Mouse (Mus musculus): ENCODE measurements at regions not wholly inside any gene's neighbourhood (a gene's known extent, or its start where the extent isn't known, plus 50 kb on each side); places are given as distances from the start of the nearest gene placed in this dataset.
A peak's percentile ranks its signal among the peaks of the same experiment; 100 is the strongest.

GRCm38 (mm10) chr11:43952151-43952550 is 51.1 kb upstream of the Adra1b start:
- TF ChIP-seq CTCF (IDR thresholded peaks at IDR 0.05; ENCODE audit: control insufficient read depth, insufficient read depth, insufficient replicate concordance, low read depth, low read length) (no peak), POLR2A (IDR thresholded peaks at IDR 0.05; ENCODE audit: control insufficient read depth, low read depth, low read length) (no peak)
- Histone ChIP-seq H3K27me3 (ENCODE audit: control insufficient read depth, insufficient read depth, low read length) (no peaks in the 10 kb centered on the region), H3K4me3 (ENCODE audit: control insufficient read depth, low read depth, low read length) (no peak overlapping the region), H3K27ac (ENCODE audit: control insufficient read depth, insufficient read depth, low read depth, low read length) (no peak overlapping the region), H3K36me3 (ENCODE audit: control insufficient read depth, insufficient read depth, low read length) (no peaks in the 10 kb centered on the region), H3K4me1 (ENCODE audit: control insufficient read depth, insufficient read depth, low read length) (no peaks in the 10 kb centered on the region)

GRCm38 (mm10) chr11:43958241-43958975 is 57.4 kb upstream of the Adra1b start:
- no peaks in the 10 kb centered on the region for H3K4me1 ChIP-seq (ENCODE audit: control insufficient read depth, insufficient read depth, low read length)
- H3K27ac ChIP-seq (ENCODE audit: control insufficient read depth, insufficient read depth, low read depth, low read length): peak overlapping the region; percentile 12; the same call in 1 of the 2 replicates
- TF ChIP-seq POLR2A (IDR thresholded peaks at IDR 0.05; ENCODE audit: control insufficient read depth, low read depth, low read length): no peak
- TF ChIP-seq CTCF (IDR thresholded peaks at IDR 0.05; ENCODE audit: control insufficient read depth, insufficient read depth, insufficient replicate concordance, low read depth, low read length): no peak
- H3K4me3 ChIP-seq (ENCODE audit: control insufficient read depth, low read depth, low read length): no peak overlapping the region
- H3K27me3 ChIP-seq (ENCODE audit: control insufficient read depth, insufficient read depth, low read length): no peaks in the 10 kb centered on the region
- no peaks in the 10 kb centered on the region for H3K36me3 ChIP-seq (ENCODE audit: control insufficient read depth, insufficient read depth, low read length)

GRCm38 (mm10) chr11:43958976-43959315 is 57.9 kb upstream of the Adra1b start:
- Histone ChIP-seq H3K27me3 (ENCODE audit: control insufficient read depth, insufficient read depth, low read length) (no peaks in the 10 kb centered on the region), H3K4me3 (ENCODE audit: control insufficient read depth, low read depth, low read length) (no peak overlapping the region), H3K36me3 (ENCODE audit: control insufficient read depth, insufficient read depth, low read length) (no peaks in the 10 kb centered on the region), H3K4me1 (ENCODE audit: control insufficient read depth, insufficient read depth, low read length) (no peaks in the 10 kb centered on the region), H3K27ac (ENCODE audit: control insufficient read depth, insufficient read depth, low read depth, low read length) (no peak overlapping the region)
- TF ChIP-seq CTCF (IDR thresholded peaks at IDR 0.05; ENCODE audit: control insufficient read depth, insufficient read depth, insufficient replicate concordance, low read depth, low read length) (no peak), POLR2A (IDR thresholded peaks at IDR 0.05; ENCODE audit: control insufficient read depth, low read depth, low read length) (no peak)

GRCm38 (mm10) chr11:43960348-43961105 is 59.5 kb upstream of the Adra1b start:
- Histone ChIP-seq H3K36me3 (ENCODE audit: control insufficient read depth, insufficient read depth, low read length) (no peaks in the 10 kb centered on the region), H3K4me1 (ENCODE audit: control insufficient read depth, insufficient read depth, low read length) (no peaks in the 10 kb centered on the region), H3K4me3 (ENCODE audit: control insufficient read depth, low read depth, low read length) (no peak overlapping the region), H3K27ac (ENCODE audit: control insufficient read depth, insufficient read depth, low read depth, low read length) (no peak overlapping the region), H3K27me3 (ENCODE audit: control insufficient read depth, insufficient read depth, low read length) (no peaks in the 10 kb centered on the region)
- TF ChIP-seq POLR2A (IDR thresholded peaks at IDR 0.05; ENCODE audit: control insufficient read depth, low read depth, low read length) (no peak), CTCF (IDR thresholded peaks at IDR 0.05; ENCODE audit: control insufficient read depth, insufficient read depth, insufficient replicate concordance, low read depth, low read length) (no peak)

GRCm38 (mm10) chr11:43961398-43962070 is 60.5 kb upstream of the Adra1b start:
- H3K4me3 ChIP-seq (ENCODE audit: control insufficient read depth, low read depth, low read length): no peak overlapping the region
- H3K36me3 ChIP-seq (ENCODE audit: control insufficient read depth, insufficient read depth, low read length): no peaks in the 10 kb centered on the region
- TF ChIP-seq POLR2A (IDR thresholded peaks at IDR 0.05; ENCODE audit: control insufficient read depth, low read depth, low read length): no peak
- no peaks in the 10 kb centered on the region for H3K27me3 ChIP-seq (ENCODE audit: control insufficient read depth, insufficient read depth, low read length)
- no peaks in the 10 kb centered on the region for H3K4me1 ChIP-seq (ENCODE audit: control insufficient read depth, insufficient read depth, low read length)
- H3K27ac ChIP-seq (ENCODE audit: control insufficient read depth, insufficient read depth, low read depth, low read length): no peak overlapping the region

- H3K27ac ChIP-seq (ENCODE audit: control insufficient read depth, insufficient read depth, low read depth, low read length): no peak overlapping the region
- TF ChIP-seq POLR2A (IDR thresholded peaks at IDR 0.05; ENCODE audit: control insufficient read depth, low read depth, low read length) (no peak), CTCF (IDR thresholded peaks at IDR 0.05; ENCODE audit: control insufficient read depth, insufficient read depth, insufficient replicate concordance, low read depth, low read length) (no peak)
- H3K36me3 ChIP-seq (ENCODE audit: control insufficient read depth, insufficient read depth, low read length): no peaks in the 10 kb centered on the region
- no peaks in the 10 kb centered on the region for H3K4me1 ChIP-seq (ENCODE audit: control insufficient read depth, insufficient read depth, low read length)
- no peaks in the 10 kb centered on the region for H3K27me3 ChIP-seq (ENCODE audit: control insufficient read depth, insufficient read depth, low read length)
- H3K4me3 ChIP-seq (ENCODE audit: control insufficient read depth, low read depth, low read length): no peak overlapping the region
Observed at GRCm38 (mm10) chr11:43967764-43968163, 66.8 kb upstream of the Adra1b start.

- Histone ChIP-seq H3K36me3 (ENCODE audit: control insufficient read depth, insufficient read depth, low read length) (no peaks in the 10 kb centered on the region), H3K27me3 (ENCODE audit: control insufficient read depth, insufficient read depth, low read length) (no peaks in the 10 kb centered on the region), H3K4me1 (ENCODE audit: control insufficient read depth, insufficient read depth, low read length) (no peaks in the 10 kb centered on the region), H3K27ac (ENCODE audit: control insufficient read depth, insufficient read depth, low read depth, low read length) (no peak overlapping the region), H3K4me3 (ENCODE audit: control insufficient read depth, low read depth, low read length) (no peak overlapping the region)
- TF ChIP-seq POLR2A (IDR thresholded peaks at IDR 0.05; ENCODE audit: control insufficient read depth, low read depth, low read length): no peak
- TF ChIP-seq CTCF (IDR thresholded peaks at IDR 0.05; ENCODE audit: control insufficient read depth, insufficient read depth, insufficient replicate concordance, low read depth, low read length): no peak
Observed at GRCm38 (mm10) chr11:43971886-43972285, 70.9 kb upstream of the Adra1b start.
